Mouse (Mus musculus): ENCODE measurements around the gene Plb1.

DNA sequence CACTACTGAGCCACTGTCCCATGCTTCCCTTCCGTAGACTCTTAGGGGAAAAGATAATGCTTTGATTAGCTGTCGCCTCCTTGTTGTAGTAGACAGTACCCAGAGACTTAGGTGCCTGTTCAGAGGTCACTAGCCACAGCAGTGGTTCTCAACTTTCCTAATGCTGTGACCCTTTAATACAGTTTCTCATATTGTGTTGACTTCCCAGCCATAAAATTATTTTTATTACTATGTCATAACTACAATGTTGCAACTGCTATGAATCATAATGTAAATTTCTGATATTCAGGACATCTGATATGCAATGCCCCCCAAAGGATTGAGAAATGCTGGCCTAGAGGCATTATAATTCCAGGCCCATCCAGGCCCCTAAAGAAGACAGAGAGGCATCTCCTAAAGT is 177.2 kb downstream of the Plb1 start:
- TF ChIP-seq POLR2A (IDR thresholded peaks at IDR 0.05; ENCODE audit: control insufficient read depth, extremely low read depth, insufficient read depth, low read length, poor library complexity): no peak
- TF ChIP-seq CTCF (IDR thresholded peaks at IDR 0.05; ENCODE audit: borderline replicate concordance, control insufficient read depth, extremely low read depth, insufficient read depth, low read length, poor library complexity): no peak
